Mouse (Mus musculus) liver, embryonic 11.5 days (tissue): ENCODE results near the gene Gatad2a. TPM values are rescaled to one million over a fixed set of nuclear protein-coding genes. Genes with fewer than 3 reads are reported as not detected.
"Not testable (repeated sequence)": the region's sequence is repeated elsewhere in the genome, so short reads cannot be mapped to it uniquely, and the experiment has no call there.

Experiments used
- ATAC-seq: fragments of 200-750 bp; cut with Nextera tagmentation; replicated peaks from 2 replicates; pipeline ENCODE4 v1.8.0; 2017; ENCODE audit warnings: moderate number of reproducible peaks, mild to moderate bottlenecking, moderate TSS enrichment, moderate library complexity; ENCODE audit not compliant: low FRiP score
- DNase-seq: peaks from one replicate; pipeline ENCODE4 v3.0.0-alpha.2; 2017; ENCODE audit warnings: low spot score
- H3K27ac ChIP-seq: fragments of 300-500 bp; sonication (generic); 2 replicates; pipeline ENCODE4 v1.5.1; 2014; ENCODE audit warnings: mild to moderate bottlenecking, low read depth, low read length, control low read depth
- H3K27me3 ChIP-seq: fragments of 300-500 bp; sonication (generic); replicated peaks from 2 replicates; pipeline ENCODE4 v1.6.1; 2014; ENCODE audit warnings: low read length, mixed read lengths; ENCODE audit not compliant: control insufficient read depth, insufficient read depth
- H3K36me3 ChIP-seq: fragments of 300-500 bp; sonication (generic); 2 replicates; pipeline ENCODE4 v1.6.1; 2014; ENCODE audit warnings: mild to moderate bottlenecking, low read length, moderate library complexity, mixed read lengths; ENCODE audit not compliant: control insufficient read depth, insufficient read depth
- H3K4me1 ChIP-seq: fragments of 300-500 bp; sonication (generic); replicated peaks from 2 replicates; pipeline ENCODE4 v1.6.1; 2014; ENCODE audit warnings: low read length, mixed read lengths; ENCODE audit not compliant: control insufficient read depth, insufficient read depth
- H3K4me2 ChIP-seq: fragments of 300-500 bp; sonication (generic); 2 replicates; pipeline ENCODE4 v1.6.1; 2014; ENCODE audit warnings: mild to moderate bottlenecking, control low read depth, moderate library complexity
- H3K4me3 ChIP-seq: fragments of 300-500 bp; sonication (generic); 2 replicates; pipeline ENCODE4 v1.5.1; 2014; ENCODE audit warnings: low read depth, low read length, control low read depth
- H3K9ac ChIP-seq: fragments of 300-500 bp; sonication (generic); 2 replicates; pipeline ENCODE4 v1.6.1; 2014; ENCODE audit warnings: low read depth, low read length, control low read depth
- H3K9me3 ChIP-seq: fragments of 300-500 bp; sonication (generic); 2 replicates; pipeline ENCODE4 v1.6.1; 2016; ENCODE audit warnings: low read length, inconsistent platforms, mixed read lengths; ENCODE audit not compliant: control insufficient read depth
- WGBS: fragments of 180-500 bp; shearing (Covaris S2); extraction: QIAGEN DNeasy Blood & Tissue Kit; methylation state at CpG from one replicate; pipeline ENCODE4 v1.1.7; 2014; 5-methylcytosine and 5-hydroxymethylcytosine counted together
- polyA plus RNA-seq: library from polyadenylated mRNA; unstranded; fragments of >200 nt; fragmentation: Nextera tagmentation; extraction: Ambion mirVana; gene quantifications from 2 replicates; pipeline ENCODE4 v1.2.1, GENCODE M21; 2014

Gene Gatad2a
- polyA plus RNA-seq, 1 experiment from 2014 or later, result 75.3 TPM

- H3K27me3 ChIP-seq, result no peaks in the 10 kb centered on the region
- H3K27ac ChIP-seq, result no peak overlapping the region
These were observed 4.0 kb upstream of the Gatad2a start for GRCm38 (mm10) chr8:70000226-70000625.

GRCm38 (mm10) chr8:69999236-69999635 lies 3.1 kb upstream of the Gatad2a start:
- Histone ChIP-seq H3K9ac (no peak overlapping the region), H3K27ac (no peak overlapping the region), H3K36me3 (no peaks in the 10 kb centered on the region), H3K4me3 (no peak overlapping the region), H3K4me2 (no peak overlapping the region), H3K27me3 (no peaks in the 10 kb centered on the region), H3K9me3 (no peaks in the 10 kb centered on the region), H3K4me1 (peaks cover 18% of the 10 kb centered on the region)
- ATAC-seq (no peak), DNase-seq (no peak)
- 87% methylated on average over 4 of the region's 4 CpGs for WGBS

More at GRCm38 (mm10) chr8:70000226-70000625, 4.0 kb upstream of the Gatad2a start:
- ATAC-seq (no peak), DNase-seq (no peak)
- no peaks in the 10 kb centered on the region for H3K36me3 ChIP-seq
- H3K4me3 ChIP-seq, result no peak overlapping the region
- peaks cover 9% of the 10 kb centered on the region for H3K4me1 ChIP-seq
- 88% methylated on average over 2 of the region's 2 CpGs for WGBS
- H3K4me2 ChIP-seq, result no peak overlapping the region
- H3K9me3 ChIP-seq, result no peaks in the 10 kb centered on the region
- H3K9ac ChIP-seq, result no peak overlapping the region

- Histone ChIP-seq H3K4me2 (no peak overlapping the region), H3K4me1 (peaks cover 20% of the 10 kb centered on the region), H3K9me3 (no peaks in the 10 kb centered on the region), H3K27ac (no peak overlapping the region; the same call in 1 of the 2 replicates), H3K9ac (no peak overlapping the region), H3K36me3 (no peaks in the 10 kb centered on the region), H3K27me3 (no peaks in the 10 kb centered on the region), H3K4me3 (no peak overlapping the region)
- DNase-seq (no peak), ATAC-seq (no peak)
- WGBS, result 87% methylated on average over 3 of the region's 3 CpGs
These were observed 2.5 kb upstream of the Gatad2a start for GRCm38 (mm10) chr8:69998706-69999105.

GRCm38 (mm10) chr8:69996589-69997285 lies 553 bp upstream of the Gatad2a start:
- Histone ChIP-seq H3K9me3 (no peaks in the 10 kb centered on the region), H3K9ac (peak overlapping the region; percentile 82), H3K27me3 (no peaks in the 10 kb centered on the region), H3K4me1 (peaks cover 20% of the 10 kb centered on the region), H3K27ac (peak overlapping the region; percentile 85), H3K4me2 (peak overlapping the region; percentile 87), H3K4me3 (peak overlapping the region; percentile 85), H3K36me3 (no peaks in the 10 kb centered on the region)
- 3% methylated on average over 32 of the region's 35 CpGs for WGBS
- no peak for DNase-seq
- no peak for ATAC-seq

- Histone ChIP-seq H3K9ac (peak overlapping the region; percentile 83), H3K4me1 (peaks cover 12% of the 10 kb centered on the region), H3K27me3 (no peaks in the 10 kb centered on the region), H3K4me2 (peak overlapping the region; percentile 76), H3K27ac (peak overlapping the region; percentile 91), H3K4me3 (peak overlapping the region; percentile 85), H3K36me3 (no peaks in the 10 kb centered on the region), H3K9me3 (no peaks in the 10 kb centered on the region)
- WGBS, result under 1% methylated on average over 7 of the region's 7 CpGs
- ATAC-seq, result no peak
- DNase-seq, result peak; percentile 47
These were observed 785 bp downstream of the Gatad2a start for GRCm38 (mm10) chr8:69995422-69995775.

- H3K36me3 ChIP-seq, H3K4me3 ChIP-seq, DNase-seq, H3K9me3 ChIP-seq, H3K4me1 ChIP-seq, ATAC-seq, H3K27ac ChIP-seq, H3K4me2 ChIP-seq, H3K9ac ChIP-seq, H3K27me3 ChIP-seq: not testable (repeated sequence)
- WGBS, result 94% methylated on average over 6 of the region's 7 CpGs
These were observed 7.2 kb downstream of the Gatad2a start for GRCm38 (mm10) chr8:69988936-69989335.

GRCm38 (mm10) chr8:69987744-69988143 lies 8.4 kb downstream of the Gatad2a start:
- no peak overlapping the region for H3K27ac ChIP-seq
- H3K9me3 ChIP-seq, result no peaks in the 10 kb centered on the region
- ATAC-seq, result no peak
- no peak overlapping the region for H3K4me3 ChIP-seq
- no peak overlapping the region for H3K4me2 ChIP-seq
- H3K4me1 ChIP-seq, result no peaks in the 10 kb centered on the region; the same call in 1 of the 2 replicates
- no peaks in the 10 kb centered on the region for H3K36me3 ChIP-seq
- H3K9ac ChIP-seq, result no peak overlapping the region
- no peak for DNase-seq
- no peaks in the 10 kb centered on the region for H3K27me3 ChIP-seq

- Histone ChIP-seq H3K4me2 (no peak overlapping the region), H3K4me3 (no peak overlapping the region), H3K27me3 (no peaks in the 10 kb centered on the region), H3K9me3 (no peaks in the 10 kb centered on the region), H3K4me1 (no peaks in the 10 kb centered on the region; the same call in 1 of the 2 replicates), H3K27ac (no peak overlapping the region), H3K36me3 (no peaks in the 10 kb centered on the region), H3K9ac (no peak overlapping the region)
- ATAC-seq, result no peak
- no peak for DNase-seq
- WGBS, result 73% methylated on average over 2 of the region's 2 CpGs
These were observed 11.2 kb downstream of the Gatad2a start for GRCm38 (mm10) chr8:69984876-69985553.

- Histone ChIP-seq H3K9me3 (no peaks in the 10 kb centered on the region), H3K4me1 (peaks cover 6% of the 10 kb centered on the region), H3K9ac (no peak overlapping the region), H3K27ac (no peak overlapping the region), H3K4me2 (no peak overlapping the region), H3K4me3 (no peak overlapping the region), H3K36me3 (no peaks in the 10 kb centered on the region), H3K27me3 (no peaks in the 10 kb centered on the region)
- ATAC-seq, result no peak
- DNase-seq, result no peak
- 85% methylated on average over 4 of the region's 4 CpGs for WGBS
These were observed 17.7 kb downstream of the Gatad2a start for GRCm38 (mm10) chr8:69978456-69978855.
